Mouse (Mus musculus): ENCODE data around the gene Syne3. TPM values are rescaled to one million over a fixed set of nuclear protein-coding genes. Genes with fewer than 3 reads are reported as not detected.
A peak's percentile ranks its signal among the peaks of the same experiment; 100 is the strongest.

Syne3 gene
- total RNA-seq, 2 experiments from 2014 or later: 6.1 to 6.4 TPM

DNA sequence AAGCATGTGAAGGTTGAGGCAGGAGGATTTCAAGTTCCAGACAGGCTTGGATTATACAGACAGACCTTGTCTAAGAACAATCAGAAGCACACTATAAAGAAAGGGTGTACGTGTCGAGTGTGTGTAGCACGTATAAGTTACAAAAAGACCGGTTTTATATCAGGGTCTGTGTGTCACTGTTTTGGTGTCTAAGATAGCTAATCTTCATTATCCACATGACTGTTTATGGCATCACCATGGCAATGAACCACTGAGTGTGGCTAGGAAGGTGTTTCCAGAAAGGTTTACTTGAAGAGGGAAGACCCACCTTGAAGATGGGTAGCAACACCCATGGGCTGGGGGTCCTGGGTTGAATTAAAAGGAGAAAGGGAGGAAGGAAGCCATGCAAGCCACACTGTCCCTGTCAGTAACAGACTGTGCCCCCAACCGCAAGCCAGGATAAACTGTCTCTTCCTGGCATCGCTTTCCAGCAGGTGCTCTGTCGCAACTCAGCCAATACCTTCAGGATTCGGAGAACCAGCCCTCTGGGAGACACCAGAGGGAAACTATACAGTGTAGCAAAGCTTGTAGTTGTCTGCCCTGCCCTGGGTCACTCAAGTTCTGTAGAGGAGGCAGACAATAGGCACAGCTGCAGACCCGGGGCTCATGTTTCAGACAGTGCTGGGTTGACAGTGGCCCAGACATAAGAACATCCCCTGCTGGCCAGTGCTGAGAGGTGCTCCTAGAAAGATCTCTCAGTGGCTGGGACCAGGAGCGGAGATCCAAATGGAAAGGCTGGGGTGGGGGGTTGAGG is 7.1 kb downstream of the Syne3 start:
- DNase-seq: no peak
- intact Hi-C loops (cut with DNase I): no loop called here

DNA sequence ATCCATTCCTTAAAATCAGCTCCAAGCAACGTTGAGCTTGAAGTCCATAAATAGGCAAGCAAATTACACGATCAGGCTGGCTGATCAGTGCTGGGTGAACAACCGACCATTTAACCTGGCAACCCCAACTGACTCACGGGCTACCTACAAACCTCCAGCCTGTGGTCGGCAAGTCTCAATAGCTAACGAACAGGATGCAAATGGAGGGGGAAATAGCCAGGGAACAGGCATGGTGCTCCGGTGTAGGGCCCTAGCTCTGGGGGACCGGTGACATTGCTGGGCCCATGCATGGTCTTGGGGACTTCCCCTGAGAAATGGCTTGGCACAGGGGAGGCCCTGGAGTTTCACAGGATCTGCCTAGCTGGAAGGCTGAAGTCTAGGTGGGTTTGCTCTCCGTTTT is 8.3 kb downstream of the Syne3 start:
- no peak for DNase-seq
- intact Hi-C loops (cut with DNase I): no loop called here

DNA sequence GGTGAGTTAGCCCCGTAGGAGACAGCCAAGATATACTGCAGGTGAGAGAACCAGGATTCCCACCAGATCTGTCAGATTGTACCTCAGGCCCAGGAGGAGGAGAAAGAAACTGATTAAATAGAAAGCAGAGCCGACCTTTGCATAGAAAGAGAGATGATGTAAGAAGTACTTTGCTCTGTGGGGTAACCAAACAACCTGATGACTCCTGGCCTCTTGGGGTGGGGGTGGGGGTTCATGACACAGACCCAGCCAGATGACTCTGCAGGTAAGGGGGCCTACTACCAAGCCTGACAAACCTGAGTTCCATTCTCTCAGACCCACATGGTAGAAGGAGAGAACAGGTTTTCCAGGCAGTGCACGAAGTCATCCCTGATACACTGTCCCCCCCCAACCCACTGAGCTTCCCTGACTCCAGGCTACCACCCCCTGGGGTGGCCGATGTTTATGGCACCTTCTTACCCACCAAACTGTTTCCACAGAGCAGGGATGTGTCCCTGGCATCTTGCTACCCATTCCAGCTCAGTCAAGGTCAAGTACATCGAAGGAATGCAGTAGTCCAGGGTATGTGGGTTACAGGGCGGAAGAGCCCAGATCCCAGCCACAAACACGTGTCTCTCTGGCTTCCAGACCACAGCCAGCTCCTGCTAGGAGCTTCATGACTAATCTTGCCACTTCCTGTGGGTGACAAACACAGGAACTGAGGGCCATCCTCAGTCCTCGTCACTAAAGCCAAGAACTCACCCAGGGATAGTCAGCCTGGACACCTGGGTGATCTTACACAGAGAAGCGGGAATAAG is 8.9 kb downstream of the Syne3 start:
- intact Hi-C loops (cut with DNase I): no loop called here
- DNase-seq: peak in 1 of 2 experiments; percentile 31

DNA sequence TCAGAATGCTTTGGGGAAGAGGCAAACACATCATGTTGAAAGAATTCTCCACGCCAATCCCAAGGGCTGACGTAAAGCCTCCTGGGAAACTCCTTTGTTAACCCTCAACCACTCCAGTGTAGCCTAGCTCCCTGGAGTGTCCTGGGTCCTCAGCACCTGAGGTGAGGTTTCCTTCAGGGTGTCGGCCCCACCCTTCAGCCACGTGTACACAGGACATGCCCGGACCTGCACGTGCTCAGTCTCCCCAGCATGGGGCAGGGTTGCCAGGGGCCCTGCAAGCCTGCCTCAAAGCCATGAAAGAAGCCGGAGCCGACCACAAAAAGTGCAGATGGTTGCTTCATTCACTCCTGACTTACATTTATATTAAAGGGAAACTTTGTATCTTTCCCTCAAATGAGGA is 10.4 kb downstream of the Syne3 start:
- intact Hi-C loops (cut with DNase I): no loop called here
- no peak for DNase-seq

DNA sequence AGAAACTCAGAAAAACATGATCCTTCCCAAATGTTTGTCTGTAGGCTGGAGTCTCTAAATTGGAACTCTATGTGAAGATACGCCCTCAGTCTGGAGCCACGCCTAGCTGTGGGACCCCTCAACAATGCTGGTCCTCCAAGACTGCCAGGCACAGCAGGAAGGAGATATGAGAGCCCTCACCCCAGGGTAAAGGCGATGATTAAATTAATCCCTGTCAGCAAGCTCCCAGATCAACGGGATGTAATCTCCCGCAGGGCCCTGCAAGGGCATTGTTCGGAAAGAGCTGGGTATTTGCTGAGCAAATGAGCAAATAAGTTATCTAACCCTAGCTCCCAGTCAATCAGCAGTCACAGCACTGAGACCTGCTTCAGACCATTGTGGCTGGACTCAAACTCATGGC is 11.1 kb downstream of the Syne3 start:
- intact Hi-C loops (cut with DNase I): no loop called here

DNA sequence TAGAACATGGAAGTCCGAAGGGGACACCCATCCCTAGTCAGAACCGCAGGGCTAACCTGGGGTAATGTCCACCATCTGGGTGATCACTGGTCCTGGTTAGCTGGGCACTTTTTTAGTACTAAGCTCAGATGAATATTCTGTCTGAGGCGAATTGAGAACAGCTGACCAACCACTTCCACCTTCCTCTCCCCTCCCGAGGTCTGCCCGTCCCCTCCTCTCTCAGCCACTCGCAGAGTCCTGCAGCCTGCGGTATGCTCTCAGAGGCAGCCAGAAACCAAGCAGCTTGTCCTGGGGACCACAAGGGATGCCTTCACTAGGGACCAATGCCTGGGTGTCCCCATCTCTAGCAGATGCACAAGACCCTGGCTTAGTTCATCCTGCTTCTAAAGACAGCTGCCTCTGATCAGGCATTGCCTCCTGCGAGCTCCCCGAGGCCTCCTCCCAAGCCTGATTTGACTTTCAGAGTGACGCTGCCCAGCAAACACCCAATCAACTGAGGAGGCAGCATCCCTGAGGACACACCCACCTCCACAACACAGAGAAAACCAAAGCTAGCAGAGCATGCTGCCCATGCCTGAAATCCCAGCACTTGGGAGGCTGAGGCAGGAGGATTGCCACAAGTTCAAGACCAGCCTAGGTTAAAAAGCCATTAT is 11.8 kb downstream of the Syne3 start:
- intact Hi-C loops (cut with DNase I): no loop called here
- no peak for DNase-seq

More for the DNA sequence above, 11.1 kb downstream of the Syne3 start:
- no peak for DNase-seq

DNA sequence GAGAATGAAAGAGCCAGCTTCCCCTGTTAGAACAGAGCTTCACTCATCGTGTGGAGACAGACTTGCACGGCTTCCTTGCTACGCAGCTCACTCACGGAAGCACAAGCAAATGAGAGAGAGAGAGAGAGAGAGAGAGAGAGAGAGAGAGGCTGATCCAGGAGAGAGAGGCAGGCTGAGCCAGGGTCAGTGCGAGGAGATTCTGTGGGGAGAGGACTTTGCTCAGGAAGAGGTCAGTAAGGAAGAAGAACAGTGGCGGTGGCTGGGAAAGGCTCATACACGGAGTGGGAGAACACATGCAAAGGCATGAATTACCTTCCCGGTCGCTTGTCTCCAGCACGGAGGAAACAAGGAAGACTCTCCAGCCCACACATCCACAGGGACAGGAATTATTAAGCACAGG is 12.4 kb downstream of the Syne3 start:
- intact Hi-C loops (cut with DNase I): no loop called here
- DNase-seq: no peak

DNA sequence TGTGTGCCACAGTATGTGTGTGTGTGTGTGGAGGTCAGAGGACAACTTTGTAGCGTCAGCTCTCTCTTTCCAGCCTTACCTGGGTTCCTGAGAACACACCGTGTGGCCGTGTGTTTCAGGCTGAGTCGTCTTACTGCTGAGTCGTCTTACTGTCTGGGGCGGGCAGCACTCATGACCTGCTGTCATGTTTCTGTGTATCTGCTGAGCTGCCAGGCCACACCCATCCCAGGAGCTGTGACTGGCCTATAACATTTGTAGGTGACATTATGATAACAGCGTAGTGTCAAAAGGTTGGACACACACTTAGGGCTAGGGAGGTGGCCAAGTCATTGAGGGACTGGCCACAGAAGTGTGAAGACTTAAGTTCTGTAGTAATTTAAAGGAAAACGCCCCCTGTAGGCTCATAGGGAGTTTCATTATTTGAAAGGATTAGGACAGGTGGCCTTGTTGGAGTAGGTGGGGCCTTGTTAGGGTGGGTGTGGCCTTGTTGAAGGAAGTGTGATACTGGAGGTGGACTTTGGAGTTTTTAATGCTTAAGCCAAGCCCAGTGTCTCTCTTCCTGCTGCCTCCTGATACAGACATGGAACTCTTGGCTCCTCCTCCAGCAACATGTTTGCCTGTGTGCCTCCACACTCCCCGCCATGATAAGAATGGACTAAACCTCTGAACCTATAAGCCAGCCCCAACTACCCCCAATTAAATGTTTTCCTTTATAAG is 13.4 kb downstream of the Syne3 start:
- DNase-seq: no peak
- intact Hi-C loops (cut with DNase I): no loop called here

DNA sequence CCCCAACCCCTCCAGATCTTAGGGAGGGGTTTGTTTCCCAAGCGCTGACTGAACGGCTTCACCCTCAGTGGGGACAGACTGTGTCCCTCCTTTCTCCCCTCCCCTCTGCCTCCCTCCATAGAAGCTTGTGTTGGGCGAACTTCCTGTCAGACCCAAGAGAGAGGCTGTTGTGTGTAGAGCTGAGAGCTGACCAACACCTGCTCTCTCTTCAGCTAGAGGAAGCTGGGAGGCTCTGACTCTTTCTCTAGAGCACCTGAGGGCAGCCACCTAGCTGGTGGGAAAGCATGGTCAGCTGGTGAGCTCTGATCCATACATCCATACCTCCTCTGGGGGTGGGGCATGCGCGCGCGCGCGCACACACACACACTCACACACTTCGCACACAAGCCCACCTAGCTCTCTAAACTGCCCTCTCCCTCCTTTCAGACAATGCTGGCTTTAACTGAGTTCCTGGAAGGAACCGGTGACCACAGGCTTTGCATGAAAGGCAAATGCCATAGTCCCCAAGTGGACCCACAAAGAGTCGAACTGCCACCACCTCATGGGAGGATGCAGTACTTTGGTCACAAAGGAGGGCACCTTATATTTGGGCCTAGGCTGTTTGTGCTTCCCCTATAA is 14.2 kb downstream of the Syne3 start:
- intact Hi-C loops (cut with DNase I): no loop called here
- no peak for DNase-seq

DNA sequence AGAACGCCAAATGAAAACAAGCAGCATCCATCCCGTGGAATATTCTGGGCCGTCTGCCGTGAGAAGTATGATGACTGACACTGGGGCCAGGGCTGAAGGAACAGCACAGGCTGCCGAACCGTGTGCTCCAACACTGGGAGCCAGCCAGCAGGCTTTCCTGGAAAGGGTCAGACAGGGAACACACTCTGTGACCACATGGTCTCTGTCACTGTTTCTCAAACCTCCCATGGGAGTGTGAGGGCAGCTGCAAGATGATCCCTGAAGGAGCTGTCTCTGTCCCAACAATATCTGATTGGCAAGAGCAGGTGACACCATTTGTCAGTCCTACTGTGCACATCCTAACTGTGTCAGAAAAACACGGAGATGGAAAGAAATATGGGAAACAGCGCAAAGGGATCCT is 16.8 kb downstream of the Syne3 start:
- intact Hi-C loops (cut with DNase I): no loop called here
- peak; percentile 76 for DNase-seq

DNA sequence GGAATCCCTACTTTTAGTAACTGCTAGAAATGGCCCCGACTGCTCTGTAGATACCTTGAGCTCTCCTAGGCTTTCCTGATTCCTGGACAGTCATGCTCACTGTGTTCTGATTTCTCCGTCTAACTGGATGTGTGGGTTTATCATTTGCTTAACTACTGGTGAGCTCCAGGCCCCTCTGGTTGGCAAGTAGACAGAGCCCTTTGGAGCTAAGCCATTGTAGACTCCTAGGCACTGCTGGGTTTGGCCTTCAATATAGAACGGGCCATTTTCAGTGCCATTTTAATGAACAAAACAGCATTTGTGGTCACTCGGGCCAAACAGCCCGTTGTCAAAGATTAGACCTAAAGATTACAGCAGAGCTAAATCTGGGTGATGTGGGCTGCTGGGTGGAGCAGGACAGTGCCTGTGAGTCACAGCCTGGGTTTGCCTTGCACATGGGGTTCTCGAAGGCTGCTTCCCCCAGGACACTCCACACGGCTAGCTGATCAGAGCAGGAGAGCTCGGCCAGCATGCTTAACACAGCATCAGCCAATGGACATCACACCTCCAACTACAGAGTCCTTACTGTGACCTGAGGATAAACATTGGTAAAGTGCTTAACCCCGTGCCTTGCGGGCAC is 17.4 kb downstream of the Syne3 start:
- intact Hi-C loops (cut with DNase I): no loop called here
- no peak for DNase-seq

DNA sequence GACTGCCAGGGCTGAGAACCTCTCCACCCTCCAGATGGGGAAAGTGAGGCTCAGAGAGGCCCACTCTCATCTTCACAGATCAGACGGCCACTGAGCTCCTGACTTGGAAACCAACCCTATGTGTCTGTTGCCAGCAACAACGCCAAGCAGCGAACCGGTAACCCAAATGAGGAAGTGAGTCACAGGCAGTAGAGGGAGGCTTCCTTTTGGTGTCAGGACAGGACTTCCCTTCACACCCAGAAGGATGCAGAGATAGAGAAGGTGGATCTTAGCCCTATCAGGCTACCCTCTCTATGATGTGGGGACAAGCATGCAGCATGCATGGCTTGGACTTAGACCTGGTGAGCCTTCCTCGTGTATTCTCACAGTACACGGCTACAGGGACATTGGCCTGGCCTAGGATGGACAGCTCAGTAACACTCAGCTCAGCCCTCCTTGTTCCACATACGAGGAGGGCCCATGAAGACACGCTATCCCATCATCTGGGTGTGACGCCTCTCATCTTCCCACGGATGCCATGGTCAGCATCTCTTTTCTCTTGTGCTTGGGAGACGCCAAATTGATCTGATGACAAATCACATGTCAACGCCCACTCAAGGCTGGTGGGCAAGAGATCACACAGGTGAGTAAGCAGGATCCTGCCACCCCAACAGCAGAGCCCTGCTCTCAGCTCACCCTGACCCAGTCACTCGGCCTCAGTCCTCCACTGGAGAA is 18.7 kb downstream of the Syne3 start:
- intact Hi-C loops (cut with DNase I): no loop called here
- DNase-seq: no peak

DNA sequence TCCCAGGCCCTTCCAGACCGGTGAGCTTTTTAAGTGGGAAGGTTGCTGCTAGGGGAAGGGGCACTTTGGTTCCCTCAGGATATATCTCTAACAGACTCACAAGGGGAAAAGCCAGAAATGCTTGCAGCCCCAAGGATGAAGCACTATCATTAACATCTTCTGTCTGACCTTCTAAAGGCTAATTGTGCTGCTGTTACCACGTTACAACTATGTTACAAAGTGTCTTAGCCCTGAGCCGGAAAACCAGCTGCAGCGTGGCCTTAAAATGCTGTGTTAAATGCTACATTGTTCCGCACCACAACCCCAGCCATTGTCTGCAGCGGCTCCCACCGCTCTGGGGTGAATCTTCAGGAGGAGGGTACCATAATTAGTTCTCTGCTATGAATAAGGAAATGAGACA is 21.7 kb downstream of the Syne3 start:
- no peak for DNase-seq
- intact Hi-C loops (cut with DNase I): no loop called here

DNA sequence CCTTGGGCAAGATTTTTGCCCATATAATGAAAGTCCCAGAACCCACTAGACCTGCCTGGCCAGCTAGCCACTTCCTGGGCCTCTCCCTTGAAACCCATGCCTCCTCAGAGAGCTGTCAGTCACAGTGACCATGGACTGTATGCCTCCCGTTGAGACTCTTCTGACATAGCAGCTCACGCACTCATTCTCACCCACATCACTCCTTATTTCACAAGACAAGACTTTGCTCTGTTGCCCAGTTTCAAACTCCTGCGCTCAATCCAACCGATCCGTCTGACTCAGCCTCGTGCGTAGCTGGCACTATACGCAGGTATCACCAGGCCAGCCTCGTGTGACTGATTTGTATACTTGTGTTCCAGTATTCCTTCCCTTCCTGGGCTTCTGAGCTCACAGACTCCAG is 22.8 kb downstream of the Syne3 start:
- intact Hi-C loops (cut with DNase I): no loop called here
- DNase-seq: no peak

DNA sequence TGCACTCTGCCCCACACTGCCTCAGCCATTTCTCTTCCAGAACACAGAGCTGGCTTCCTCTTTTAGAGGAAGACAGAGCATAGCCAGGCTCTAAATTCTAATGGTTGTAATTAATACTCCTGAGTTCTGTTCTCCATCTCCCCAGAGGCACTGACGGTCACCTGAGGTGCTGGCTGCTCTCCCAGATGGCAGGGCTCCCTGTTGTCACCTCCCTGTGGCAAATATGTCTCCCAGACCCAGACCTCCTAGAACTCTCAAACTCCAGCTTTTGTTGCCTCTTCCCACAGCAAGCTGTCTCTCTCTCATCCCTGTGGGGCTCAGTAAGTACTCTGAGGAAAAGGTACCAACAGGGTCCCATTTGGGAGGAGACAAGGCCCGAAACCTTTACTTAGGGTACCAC is 23.6 kb downstream of the Syne3 start:
- DNase-seq: peak; percentile 46 to 57

DNA sequence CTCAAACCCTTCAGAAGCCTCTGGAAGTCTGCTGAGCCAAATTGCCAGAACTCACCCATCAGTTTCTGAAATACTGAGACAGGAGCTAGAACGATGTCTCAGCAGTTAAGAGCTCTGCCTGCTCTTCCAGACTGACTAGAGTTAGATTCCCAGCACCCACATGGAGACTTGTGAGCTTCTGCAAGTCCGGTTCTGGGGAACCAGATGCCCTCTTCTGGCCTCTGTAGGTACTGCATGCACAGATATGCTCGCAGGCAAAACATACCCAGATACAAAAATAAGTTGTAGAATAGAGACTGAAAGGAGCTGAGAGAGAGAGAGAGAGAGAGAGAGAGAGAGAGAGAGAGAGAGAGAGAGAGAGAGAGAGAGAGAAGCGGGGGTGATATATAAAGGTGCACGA is 24.5 kb downstream of the Syne3 start:
- no peak for DNase-seq
- intact Hi-C loops (cut with DNase I): no loop called here

More for the DNA sequence above, 23.6 kb downstream of the Syne3 start:
- intact Hi-C loops (cut with DNase I): no loop called here

DNA sequence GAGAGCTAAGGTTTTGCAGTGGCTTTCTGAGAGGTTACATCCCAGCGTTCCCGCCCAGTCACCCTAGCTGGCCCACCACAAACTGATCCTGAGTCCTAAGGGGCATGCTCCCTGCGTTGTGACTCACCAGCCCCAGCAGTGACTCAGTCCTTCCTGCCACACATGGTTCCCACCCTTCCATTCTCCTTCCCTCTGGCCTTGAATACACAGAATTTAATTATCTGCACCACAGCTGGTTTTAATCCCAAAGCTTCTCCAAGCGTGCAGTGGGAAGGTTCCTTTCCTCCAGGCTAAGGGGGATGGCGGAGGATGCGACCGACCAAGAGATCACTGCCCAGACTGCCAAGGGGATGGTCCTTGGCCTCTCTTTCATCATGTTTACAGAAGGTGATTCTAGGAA is 26.1 kb downstream of the Syne3 start:
- DNase-seq: peak; percentile 41 to 45
- intact Hi-C loops (cut with DNase I): no loop called here

DNA sequence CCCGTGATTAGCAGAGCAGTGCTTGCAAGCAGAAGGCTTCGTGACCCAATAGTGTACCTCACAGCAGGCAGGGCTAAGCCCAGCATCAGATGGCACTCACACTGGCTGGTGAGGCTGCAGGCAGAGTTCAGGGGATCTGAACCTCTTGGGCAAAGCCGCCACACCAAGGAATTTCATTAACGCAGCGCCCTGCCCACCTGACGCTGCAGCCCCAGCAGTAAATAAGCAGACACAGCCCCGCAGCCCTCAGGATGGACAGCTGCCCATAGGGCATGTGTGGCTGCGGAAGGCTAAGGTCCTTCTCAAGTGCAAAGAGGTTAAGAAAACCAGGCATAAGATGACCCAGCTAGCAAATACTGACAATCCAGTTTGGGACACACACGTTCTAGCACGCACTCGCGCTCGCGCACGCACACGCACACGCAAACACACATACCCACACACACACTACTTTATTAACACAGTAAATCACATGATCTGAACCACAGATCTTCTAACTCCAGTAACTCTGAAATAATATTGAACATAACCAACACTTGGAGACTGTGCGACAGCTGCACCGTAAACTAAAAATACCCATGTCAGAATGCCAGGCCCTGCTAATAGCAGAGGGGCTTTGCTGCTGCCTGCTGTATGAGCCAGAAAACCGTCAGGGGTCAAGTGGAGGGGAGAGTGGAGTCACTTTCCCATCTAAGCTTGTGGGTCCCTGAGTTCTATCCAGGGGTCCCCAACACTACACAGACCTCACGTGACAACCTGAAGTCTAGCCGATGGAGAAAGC is 30.5 kb downstream of the Syne3 start:
- no peak for DNase-seq
- intact Hi-C loops (cut with DNase I): no loop called here

DNA sequence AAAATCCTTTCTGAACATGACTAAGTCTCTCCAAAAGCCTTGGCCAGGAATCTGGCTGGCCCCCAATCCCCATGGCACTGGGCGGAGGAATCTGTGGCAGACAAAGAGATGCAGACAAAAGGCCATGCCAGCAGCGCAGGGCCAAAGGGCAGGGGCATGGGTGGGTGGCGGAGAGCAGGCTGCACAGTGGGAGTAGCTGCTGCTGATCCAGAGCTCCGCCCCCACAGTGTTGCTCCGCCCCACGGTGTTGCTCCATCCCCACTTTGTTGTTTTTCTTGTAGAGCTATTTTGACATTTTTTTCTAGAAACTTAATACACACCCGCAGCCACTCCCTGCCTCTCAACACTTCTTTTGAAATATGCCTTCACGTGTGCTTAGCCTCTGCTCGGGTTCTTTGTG is 31.2 kb downstream of the Syne3 start:
- intact Hi-C loops (cut with DNase I): no loop called here
- peak; percentile 67 to 70 for DNase-seq

All from heart, postnatal 10 days (tissue).